Mouse (Mus musculus) cerebellum, adult 2 months (tissue): ENCODE results near the gene Lmntd1. TPM values are rescaled to one million over a fixed set of nuclear protein-coding genes. Genes with fewer than 3 reads are reported as not detected.
A peak's percentile ranks its signal among the peaks of the same experiment; 100 is the strongest.

Experiments
- DNase-seq, 2 experiments: peaks; one replicate each; pipeline ENCODE4 v3.0.0; 2021
- H3K27ac ChIP-seq: fragments of 200-500 bp; 2 replicates; pipeline ENCODE4 v1.5.1; 2012; ENCODE audit warnings: low read length, control low read depth, inconsistent platforms; ENCODE audit not compliant: insufficient read depth
- H3K27me3 ChIP-seq: fragments of 200-500 bp; 2 replicates; pipeline ENCODE4 v1.6.1; 2012; ENCODE audit warnings: inconsistent platforms, mild to moderate bottlenecking, low read length, moderate library complexity; ENCODE audit not compliant: control insufficient read depth, insufficient read depth
- H3K4me1 ChIP-seq: fragments of 200-500 bp; 2 replicates; pipeline ENCODE4 v1.6.1; 2011; ENCODE audit warnings: low read length; ENCODE audit not compliant: control insufficient read depth, insufficient read depth
- H3K4me3 ChIP-seq: fragments of 200-500 bp; replicated peaks from 2 replicates; pipeline ENCODE3; 2011; ENCODE audit warnings: mild to moderate bottlenecking, low read depth, low read length, control low read depth; ENCODE audit not compliant: insufficient read depth
- CTCF ChIP-seq: fragments of 200-500 bp; IDR thresholded peaks from 2 replicates; pipeline ENCODE4 v1.5.1; 2011; ENCODE audit warnings: low read depth, mild to moderate bottlenecking, control low read depth, low read length, moderate library complexity, borderline replicate concordance; ENCODE audit not compliant: insufficient read depth
- POLR2A ChIP-seq: fragments of 200-500 bp; IDR thresholded peaks from 2 replicates; pipeline ENCODE4 v1.6.1; 2011; ENCODE audit warnings: low read length, control low read depth, borderline replicate concordance; ENCODE audit not compliant: insufficient read depth
- WGBS: fragments of 180-500 bp; shearing (Covaris S2); methylation state at CpG from one replicate; pipeline ENCODE4 v1.1.7; 2018; 5-methylcytosine and 5-hydroxymethylcytosine counted together
- polyA plus RNA-seq: library from polyadenylated mRNA; depleted of rRNA; stranded (reverse); fragments of >200 nt; gene quantifications from 2 replicates; pipeline ENCODE4 v1.2.3, GENCODE M21; 2012

Lmntd1 gene
- polyA plus RNA-seq, 1 experiment, result 0.70 TPM

DNA sequence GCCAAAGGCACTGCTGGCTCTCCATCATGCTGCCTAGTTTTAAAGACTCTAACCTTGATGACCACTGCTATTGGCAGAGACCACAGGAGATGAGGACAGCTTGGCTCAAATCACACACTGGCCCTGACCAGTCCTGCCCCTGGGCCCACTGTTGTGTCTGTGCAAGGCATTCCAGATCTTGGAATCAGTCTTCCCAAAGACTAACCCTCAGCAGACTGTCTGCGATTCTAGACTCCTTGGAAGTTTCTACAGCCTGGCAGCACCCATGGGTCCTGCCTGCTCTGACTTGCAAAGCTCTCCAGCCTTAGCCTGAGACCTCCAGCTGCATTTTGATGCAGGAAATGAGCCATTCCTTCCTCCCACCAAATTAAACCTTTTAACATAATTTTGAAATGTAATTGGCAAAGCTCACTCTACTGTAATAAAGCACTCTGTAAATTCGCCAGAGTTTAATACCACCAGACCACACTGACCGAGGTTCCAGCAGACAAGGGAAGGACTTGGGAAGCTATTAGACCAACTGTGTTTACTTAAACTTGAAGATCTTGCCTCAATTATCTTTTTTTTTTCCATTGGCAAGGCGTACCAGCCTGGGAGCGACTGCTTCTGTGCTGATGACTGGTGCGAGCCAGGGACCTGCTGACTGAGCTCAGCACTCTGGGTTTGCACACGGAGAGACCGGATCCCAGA, 168.2 kb downstream of the Lmntd1 start:
- Histone ChIP-seq H3K27me3 (no peaks in the 10 kb centered on the region), H3K4me1 (no peaks in the 10 kb centered on the region), H3K4me3 (no peak overlapping the region), H3K27ac (no peak overlapping the region)
- no peak for TF ChIP-seq POLR2A
- 57% methylated on average over 8 of the region's 8 CpGs for WGBS
- DNase-seq, result no peak

DNA sequence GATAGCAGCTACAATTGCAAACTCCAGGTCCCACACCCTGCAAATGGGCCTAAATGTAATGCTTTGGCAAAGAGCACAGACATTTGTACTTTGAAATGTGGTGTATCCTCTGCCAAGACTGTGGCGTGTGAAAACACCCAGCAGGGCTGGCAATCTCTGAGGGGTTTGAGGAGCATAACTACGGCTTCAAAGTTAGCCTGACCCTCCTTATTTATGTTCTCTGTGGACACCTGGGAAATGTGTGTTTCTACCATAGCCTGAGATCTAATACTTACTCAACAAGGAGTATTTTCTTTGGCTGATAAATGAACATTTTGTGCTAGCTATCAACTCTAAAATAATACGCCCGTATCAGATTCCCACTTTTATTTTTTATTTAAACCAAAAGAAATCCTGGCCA, 168.7 kb downstream of the Lmntd1 start:
- TF ChIP-seq POLR2A (no peak), CTCF (no peak)
- DNase-seq, result no peak
- H3K4me1 ChIP-seq, result no peaks in the 10 kb centered on the region
- H3K27me3 ChIP-seq, result no peaks in the 10 kb centered on the region
- no peak overlapping the region for H3K4me3 ChIP-seq
- 49% methylated on average over 4 of the region's 4 CpGs for WGBS
- no peak overlapping the region for H3K27ac ChIP-seq

GRCm38 (mm10) chr6:145442786-145443185, 171.3 kb downstream of the Lmntd1 start:
- Histone ChIP-seq H3K4me3 (no peak overlapping the region), H3K4me1 (no peaks in the 10 kb centered on the region), H3K27me3 (no peaks in the 10 kb centered on the region), H3K27ac (no peak overlapping the region)
- no peak for TF ChIP-seq POLR2A
- TF ChIP-seq CTCF, result peak; percentile 24; the same call in 1 of the 2 replicates
- DNase-seq, result no peak
- 60% methylated on average over 13 of the region's 13 CpGs for WGBS

DNA sequence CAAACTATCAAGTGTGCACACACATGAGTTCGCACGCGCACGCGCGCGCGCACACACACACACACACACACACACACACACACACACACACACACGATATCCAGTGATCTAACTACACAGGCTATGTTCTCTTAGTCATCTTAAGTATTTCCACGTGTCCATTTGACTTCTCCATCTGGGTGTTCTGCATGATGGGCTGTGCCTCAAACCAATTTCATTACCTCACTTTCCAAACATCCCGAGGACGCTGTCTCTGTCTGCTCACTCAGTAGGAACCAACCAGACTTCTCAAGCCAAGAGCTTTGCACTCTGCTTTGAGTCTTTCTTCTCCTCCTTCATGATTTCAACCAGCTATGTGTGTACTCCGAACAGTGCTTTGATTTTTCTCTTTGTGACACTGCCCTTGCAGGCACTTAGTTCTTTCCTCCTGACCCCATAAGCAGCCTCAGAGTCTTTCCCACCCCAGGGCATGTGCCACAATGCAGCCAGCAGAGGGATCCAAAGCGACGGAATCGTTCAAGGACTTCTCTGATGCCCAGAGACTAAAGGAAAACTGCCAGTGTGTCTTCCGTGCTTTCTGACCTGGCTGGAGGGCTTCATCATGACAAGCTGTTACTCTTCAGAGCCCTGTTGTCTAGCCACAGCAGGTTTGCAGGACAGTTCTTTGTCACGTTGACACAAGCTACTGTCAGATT, 172.6 kb downstream of the Lmntd1 start:
- DNase-seq, result peak; percentile 47 to 49
- peak; percentile 74 for TF ChIP-seq CTCF
- no peak for TF ChIP-seq POLR2A
- Histone ChIP-seq H3K4me3 (no peak overlapping the region), H3K4me1 (no peaks in the 10 kb centered on the region), H3K27me3 (no peaks in the 10 kb centered on the region), H3K27ac (no peak overlapping the region)
- 65% methylated on average over 18 of the region's 18 CpGs for WGBS

- TF ChIP-seq POLR2A (no peak), CTCF (no peak)
- DNase-seq, result no peak
Observed at GRCm38 (mm10) chr6:145438851-145439250, 175.3 kb downstream of the Lmntd1 start.

DNA sequence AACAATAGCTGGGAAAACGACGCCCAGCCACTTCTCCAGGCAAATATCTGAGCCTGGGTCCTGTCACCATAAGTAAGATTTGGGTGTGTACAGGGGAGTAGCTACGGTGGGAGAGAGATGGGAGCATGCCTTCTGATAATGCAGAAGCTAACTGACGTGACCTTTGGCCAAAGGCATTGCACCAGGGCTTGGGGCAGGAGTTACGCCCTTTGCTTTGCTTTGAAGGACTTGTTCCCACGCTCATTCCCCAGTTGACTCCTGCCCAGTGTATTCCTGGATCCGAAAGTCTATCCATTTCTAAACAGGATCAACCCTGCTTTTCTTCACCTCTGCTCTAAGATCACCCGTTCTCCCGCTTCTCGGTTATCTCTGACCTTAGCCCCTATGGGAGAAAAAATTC, 178.4 kb downstream of the Lmntd1 start:
- 94% methylated on average over 10 of the region's 10 CpGs for WGBS
- no peak overlapping the region for H3K27ac ChIP-seq
- TF ChIP-seq CTCF, result no peak
- no peak for TF ChIP-seq POLR2A

More at GRCm38 (mm10) chr6:145438851-145439250, 175.3 kb downstream of the Lmntd1 start:
- H3K27ac ChIP-seq, result no peak overlapping the region
- 92% methylated on average over 5 of the region's 5 CpGs for WGBS
- no peaks in the 10 kb centered on the region for H3K27me3 ChIP-seq
- no peaks in the 10 kb centered on the region for H3K4me1 ChIP-seq
- H3K4me3 ChIP-seq, result no peak overlapping the region

GRCm38 (mm10) chr6:145435156-145435555, 179.0 kb downstream of the Lmntd1 start:
- H3K4me1 ChIP-seq, result no peaks in the 10 kb centered on the region

More for the DNA sequence above, 178.4 kb downstream of the Lmntd1 start:
- no peaks in the 10 kb centered on the region for H3K4me1 ChIP-seq
- DNase-seq, result no peak
- no peaks in the 10 kb centered on the region for H3K27me3 ChIP-seq
- no peak overlapping the region for H3K4me3 ChIP-seq

DNA sequence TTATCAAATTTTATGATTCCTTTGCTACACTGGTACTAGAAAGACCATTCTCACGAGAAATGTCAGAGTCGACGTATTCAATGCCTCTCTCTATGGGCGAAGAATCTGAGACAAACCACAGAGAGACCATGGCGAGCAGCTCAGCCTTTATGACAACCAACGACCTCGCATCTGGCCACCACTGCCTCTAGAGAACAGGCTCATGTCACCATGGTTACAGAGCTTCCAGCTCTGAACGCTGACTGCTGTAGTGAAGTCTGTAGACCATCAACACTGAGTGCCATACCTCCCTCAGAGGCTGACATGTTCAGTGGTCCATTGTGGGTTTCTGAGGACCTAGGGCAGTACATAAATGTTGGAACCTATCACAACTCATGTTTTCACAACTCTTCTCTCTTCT, 180.2 kb downstream of the Lmntd1 start:
- WGBS, result 74% methylated on average over 8 of the region's 8 CpGs
- Histone ChIP-seq H3K27ac (no peak overlapping the region), H3K27me3 (no peaks in the 10 kb centered on the region), H3K4me1 (no peaks in the 10 kb centered on the region), H3K4me3 (no peak overlapping the region)
- DNase-seq, result no peak
- TF ChIP-seq POLR2A (no peak), CTCF (no peak)

More at GRCm38 (mm10) chr6:145435156-145435555, 179.0 kb downstream of the Lmntd1 start:
- Histone ChIP-seq H3K27me3 (no peaks in the 10 kb centered on the region), H3K4me3 (no peak overlapping the region), H3K27ac (no peak overlapping the region)
- no peak for DNase-seq
- 86% methylated on average over 1 of the region's 1 CpGs for WGBS
- no peak for TF ChIP-seq POLR2A
- no peak for TF ChIP-seq CTCF
